Mouse (Mus musculus) lung, adult 2 months (tissue): ENCODE measurements at regions not wholly inside any gene's neighbourhood (a gene's known extent, or its start where the extent isn't known, plus 50 kb on each side); places are given as distances from the start of the nearest gene placed in this dataset.

Experiments used
- CTCF ChIP-seq: fragments of 200-500 bp; IDR thresholded peaks from 2 replicates; pipeline ENCODE4 v1.5.1; 2011; ENCODE audit warnings: mild to moderate bottlenecking, low read length, control low read depth; ENCODE audit not compliant: insufficient read depth
- POLR2A ChIP-seq: fragments of 200-500 bp; IDR thresholded peaks from 2 replicates; pipeline ENCODE4 v1.6.1; 2011; ENCODE audit warnings: low read depth, mild to moderate bottlenecking, control low read depth, low read length, borderline replicate concordance; ENCODE audit errors: extremely low read depth

DNA sequence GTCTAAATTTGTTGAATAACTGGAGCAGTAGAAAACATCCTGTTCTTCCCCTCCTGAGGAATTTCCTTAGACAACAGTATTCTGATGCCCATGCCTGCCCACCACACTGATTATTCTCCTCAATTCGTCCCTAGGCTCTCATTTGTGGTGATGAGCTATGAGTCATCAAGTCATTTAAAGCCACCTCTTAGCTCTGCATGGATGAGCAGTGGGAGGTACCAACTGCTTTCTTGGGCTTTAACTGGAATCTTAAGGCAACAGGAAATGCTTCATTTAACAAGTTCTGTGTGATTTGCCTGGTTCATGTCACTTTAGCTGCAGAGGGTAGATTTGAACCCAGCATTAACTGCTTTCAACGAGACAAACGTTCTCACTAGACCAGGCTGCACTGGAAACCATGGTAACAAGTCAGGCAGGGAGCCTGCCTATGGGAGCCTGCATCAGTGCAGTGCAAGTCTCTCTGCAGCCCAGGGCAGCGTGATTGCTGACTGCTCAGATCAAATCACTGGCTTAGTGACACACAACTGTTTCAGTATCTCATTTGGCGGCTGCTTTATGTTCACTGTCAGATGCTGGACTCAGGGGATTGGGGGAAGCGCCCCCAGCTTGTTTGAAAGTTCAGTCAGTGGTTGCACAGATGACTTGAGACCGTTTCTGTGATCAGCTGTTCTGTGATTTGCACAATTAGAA lies 273.5 kb upstream of the Tle4 start:
- TF ChIP-seq CTCF (no peak), POLR2A (no peak)
